Mouse (Mus musculus) midbrain, embryonic 10.5 days (tissue): ENCODE measurements around the gene Lgi2. TPM values are rescaled to one million over a fixed set of nuclear protein-coding genes. Genes with fewer than 3 reads are reported as not detected.

Source experiments
- DNase-seq: peaks from one replicate; pipeline ENCODE4 v3.0.0-alpha.2; 2017; ENCODE audit warnings: low spot score
- H3K27ac ChIP-seq: fragments of 300-500 bp; sonication (generic); replicated peaks from 2 replicates; pipeline ENCODE4 v1.5.1; 2016; ENCODE audit warnings: mild to moderate bottlenecking
- H3K27me3 ChIP-seq: fragments of 300-500 bp; sonication (generic); 2 replicates; pipeline ENCODE4 v1.6.1; 2016; ENCODE audit warnings: low read depth, mild to moderate bottlenecking; ENCODE audit not compliant: poor library complexity, severe bottlenecking
- H3K36me3 ChIP-seq: fragments of 300-500 bp; sonication (generic); 2 replicates; pipeline ENCODE4 v1.6.1; 2016; ENCODE audit warnings: mild to moderate bottlenecking, moderate library complexity
- H3K4me1 ChIP-seq: fragments of 300-500 bp; sonication (generic); 2 replicates; pipeline ENCODE4 v1.6.1; 2016
- H3K4me3 ChIP-seq: fragments of 300-500 bp; sonication (generic); 2 replicates; pipeline ENCODE4 v1.5.1; 2016; ENCODE audit warnings: mild to moderate bottlenecking, moderate library complexity
- H3K9me3 ChIP-seq: fragments of 300-500 bp; sonication (generic); replicated peaks from 2 replicates; pipeline ENCODE4 v1.6.1; 2016; ENCODE audit warnings: mild to moderate bottlenecking
- WGBS: fragments of 180-500 bp; shearing (Covaris S2); methylation state at CpG from one replicate; pipeline ENCODE4 v1.1.7; 2016; 5-methylcytosine and 5-hydroxymethylcytosine counted together
- polyA plus RNA-seq: library from polyadenylated mRNA; unstranded; fragments of >200 nt; fragmentation: Nextera tagmentation; extraction: Ambion mirVana; gene quantifications from 2 replicates; pipeline ENCODE4 v1.2.1, GENCODE M21; 2016

Gene Lgi2
- polyA plus RNA-seq, result 1.4 TPM in 2 replicates

GRCm38 (mm10) chr5:52565813-52566531 is at the start of gene Lgi2:
TSS of gene Lgi2 (minus strand) at chr5:52566462.
- under 1% methylated on average over 68 of the region's 83 CpGs for WGBS
- peak within 1 kb of the TSS; percentile 85 for H3K27ac ChIP-seq

DNA sequence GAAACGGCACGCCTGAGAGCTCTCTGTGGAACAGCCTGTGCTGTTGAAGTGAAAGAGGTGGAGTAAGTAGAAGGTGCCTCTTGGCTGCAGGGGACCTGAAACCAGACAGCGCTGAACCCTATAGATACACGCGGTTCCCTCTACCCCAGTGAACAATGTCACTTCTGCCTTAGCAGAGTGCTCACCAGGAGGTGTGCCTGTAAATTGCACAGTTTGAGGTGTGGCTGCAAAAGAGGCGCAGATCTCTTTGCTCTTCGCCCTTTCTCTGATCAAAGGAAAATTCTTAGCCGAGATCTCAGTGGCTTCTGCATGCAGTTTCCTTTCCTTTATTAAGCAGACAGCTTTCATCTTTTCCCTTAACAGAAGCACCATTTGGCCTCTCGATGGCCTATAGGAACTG is 49.2 kb upstream of the Lgi2 start:
- no peak overlapping the region for H3K27ac ChIP-seq
- DNase-seq, result no peak
- H3K9me3 ChIP-seq, result peaks cover 4% of the 10 kb centered on the region; the same call in 1 of the 2 replicates
- peaks cover 31% of the 10 kb centered on the region for H3K27me3 ChIP-seq
- H3K4me3 ChIP-seq, result no peak overlapping the region
- H3K36me3 ChIP-seq, result no peaks in the 10 kb centered on the region
- peaks cover 33% of the 10 kb centered on the region for H3K4me1 ChIP-seq
- 75% methylated on average over 9 of the region's 9 CpGs for WGBS

More at GRCm38 (mm10) chr5:52565813-52566531, at the start of gene Lgi2:
- peak within 1 kb of the TSS; percentile 71 for H3K4me3 ChIP-seq
- H3K36me3 ChIP-seq, result no peaks in the 10 kb centered on the region
- H3K27me3 ChIP-seq, result peaks cover 27% of the 10 kb centered on the region
- H3K9me3 ChIP-seq, result peaks cover 12% of the 10 kb centered on the region; the same call in 1 of the 2 replicates
- H3K4me1 ChIP-seq, result peaks cover 36% of the 10 kb centered on the region
- peak; percentile 63 for DNase-seq

DNA sequence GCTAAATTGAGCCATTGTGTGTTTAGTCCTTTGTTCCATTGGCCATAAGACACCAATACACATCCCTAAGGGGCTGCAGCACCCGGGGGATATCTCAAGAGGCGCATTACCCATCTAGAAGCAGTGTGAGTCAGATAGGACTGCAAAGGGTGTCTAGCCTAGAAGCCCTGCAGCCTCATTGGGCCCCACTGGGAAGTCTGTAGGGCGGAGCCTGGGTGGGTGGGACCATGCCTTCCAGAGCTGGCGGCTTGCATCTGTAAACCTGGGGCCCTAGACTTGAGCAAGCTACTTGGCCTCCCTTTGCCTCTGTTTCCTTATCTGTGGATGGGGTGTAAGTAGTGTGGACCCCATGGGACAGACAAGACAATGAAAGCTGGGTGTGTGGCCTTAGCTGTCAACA is 48.4 kb upstream of the Lgi2 start:
- no peak for DNase-seq
- Histone ChIP-seq H3K27me3 (peaks cover 29% of the 10 kb centered on the region), H3K36me3 (no peaks in the 10 kb centered on the region), H3K4me1 (peaks cover 33% of the 10 kb centered on the region), H3K27ac (no peak overlapping the region), H3K9me3 (peaks cover 4% of the 10 kb centered on the region; the same call in 1 of the 2 replicates), H3K4me3 (no peak overlapping the region)
- 72% methylated on average over 4 of the region's 4 CpGs for WGBS

DNA sequence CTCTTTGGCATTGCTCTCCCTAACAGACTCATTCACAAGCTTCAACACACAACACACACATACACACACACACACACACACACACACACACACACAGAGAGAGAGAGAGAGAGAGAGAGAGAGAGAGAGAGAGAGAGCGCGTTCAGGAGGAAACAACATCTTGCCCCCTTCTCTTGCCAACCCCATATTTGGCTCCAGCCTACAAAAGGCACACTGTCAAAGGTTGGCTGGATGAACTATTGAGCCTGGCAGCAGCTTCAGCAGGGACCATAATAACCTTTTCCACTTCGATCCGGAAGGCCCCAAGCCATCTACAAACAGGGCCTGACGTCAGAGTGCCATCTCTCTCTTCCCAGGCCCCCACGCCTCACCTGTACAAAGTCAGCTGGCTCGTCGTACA is 46.5 kb upstream of the Lgi2 start:
- DNase-seq, result no peak
- WGBS, result 93% methylated on average over 8 of the region's 8 CpGs
- peaks cover 5% of the 10 kb centered on the region for H3K9me3 ChIP-seq
- H3K36me3 ChIP-seq, result no peaks in the 10 kb centered on the region
- H3K4me1 ChIP-seq, result peaks cover 18% of the 10 kb centered on the region
- peaks cover 17% of the 10 kb centered on the region for H3K27me3 ChIP-seq
- no peak overlapping the region for H3K4me3 ChIP-seq
- no peak overlapping the region for H3K27ac ChIP-seq

DNA sequence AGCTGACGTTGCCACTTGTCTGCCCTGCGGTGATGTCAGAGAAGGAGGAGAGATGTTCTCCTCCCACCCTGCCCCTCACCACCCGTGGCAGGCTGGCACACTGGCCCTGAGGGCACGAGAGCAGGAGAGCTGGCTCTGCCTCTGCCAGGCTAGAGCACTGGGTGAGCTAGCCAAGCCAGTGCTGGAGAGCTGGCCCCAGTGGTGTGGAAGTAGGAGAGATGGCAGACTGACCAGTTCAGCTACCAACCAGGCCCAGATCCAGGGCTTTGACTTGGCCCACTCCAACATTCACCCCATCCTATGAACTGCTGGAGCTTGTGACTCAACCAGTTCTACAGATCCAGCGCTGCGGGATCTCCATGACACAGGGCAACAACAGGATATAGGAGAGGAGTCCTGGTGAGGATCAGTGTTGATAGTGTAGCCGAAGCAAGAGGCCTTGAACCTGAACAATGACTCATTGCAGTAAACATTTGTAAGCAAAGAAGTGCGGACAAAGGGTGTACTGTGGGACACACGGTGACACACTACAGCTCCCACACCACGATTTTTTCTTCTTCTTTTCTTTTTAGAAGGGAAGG is 45.1 kb upstream of the Lgi2 start:
- H3K9me3 ChIP-seq, result peaks cover 11% of the 10 kb centered on the region
- H3K27me3 ChIP-seq, result 0 out of 2 replicates have a peak, but pooled peaks cover 6% of the 10 kb centered on the region
- WGBS, result 82% methylated on average over 10 of the region's 10 CpGs
- peak overlapping the region; percentile 28; the same call in 1 of the 2 replicates for H3K27ac ChIP-seq
- H3K4me3 ChIP-seq, result no peak overlapping the region
- H3K4me1 ChIP-seq, result peaks cover 4% of the 10 kb centered on the region
- H3K36me3 ChIP-seq, result no peaks in the 10 kb centered on the region
- DNase-seq, result no peak

DNA sequence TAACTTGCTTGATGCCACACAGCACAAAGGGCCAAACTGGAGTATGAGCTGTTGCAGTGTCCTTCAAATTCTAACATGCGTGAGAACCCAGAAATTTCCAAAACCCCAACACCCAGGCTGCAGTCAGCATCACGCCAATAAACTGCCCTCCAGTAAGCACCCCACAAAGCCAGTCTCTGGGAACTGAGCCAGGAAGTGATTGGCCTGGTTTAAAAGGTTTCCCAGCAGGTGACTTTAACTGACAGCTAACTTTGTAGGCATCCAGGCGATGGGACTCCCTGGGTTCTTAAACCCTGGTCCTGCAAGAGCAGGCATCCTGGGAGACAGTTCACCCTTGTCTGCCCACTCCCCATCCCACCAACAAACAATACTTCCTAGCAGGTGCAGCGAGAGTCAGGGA is 44.0 kb upstream of the Lgi2 start:
- H3K36me3 ChIP-seq, result no peaks in the 10 kb centered on the region
- 63% methylated on average over 4 of the region's 4 CpGs for WGBS
- no peak overlapping the region for H3K27ac ChIP-seq
- H3K9me3 ChIP-seq, result peaks cover 11% of the 10 kb centered on the region
- H3K27me3 ChIP-seq, result no peaks in the 10 kb centered on the region
- H3K4me3 ChIP-seq, result no peak overlapping the region
- 0 out of 2 replicates have a peak, but pooled peaks cover 2% of the 10 kb centered on the region for H3K4me1 ChIP-seq
- DNase-seq, result no peak

DNA sequence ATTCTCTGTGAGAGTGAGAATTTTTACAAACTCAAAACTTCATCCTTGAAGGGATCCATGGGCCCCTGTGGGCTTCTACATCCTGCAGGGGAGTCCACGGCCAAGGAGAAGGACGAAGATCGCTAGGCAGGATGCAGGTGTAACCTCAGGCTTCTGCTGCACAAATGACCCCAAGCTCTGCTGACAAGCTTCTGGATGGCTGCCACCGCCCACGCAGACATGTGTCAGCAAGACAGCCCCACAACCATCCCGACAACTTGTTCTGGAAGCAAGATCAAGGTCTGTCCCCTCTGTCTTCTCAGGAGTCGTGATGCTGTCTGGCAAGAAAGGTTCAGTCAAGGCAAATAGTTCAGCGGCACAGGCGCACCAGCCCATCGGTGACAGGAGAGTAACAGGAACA is 43.4 kb upstream of the Lgi2 start:
- no peaks in the 10 kb centered on the region for H3K36me3 ChIP-seq
- no peak overlapping the region for H3K4me3 ChIP-seq
- H3K9me3 ChIP-seq, result peaks cover 11% of the 10 kb centered on the region
- 89% methylated on average over 10 of the region's 10 CpGs for WGBS
- H3K4me1 ChIP-seq, result peaks cover under 1% of the 10 kb centered on the region; the same call in 1 of the 2 replicates
- no peak overlapping the region for H3K27ac ChIP-seq
- no peaks in the 10 kb centered on the region for H3K27me3 ChIP-seq
- no peak for DNase-seq

GRCm38 (mm10) chr5:52604582-52605041 is 38.4 kb upstream of the Lgi2 start:
- no peak overlapping the region; the same call in 1 of the 2 replicates for H3K27ac ChIP-seq
- no peaks in the 10 kb centered on the region for H3K36me3 ChIP-seq
- WGBS, result 40% methylated on average over 6 of the region's 6 CpGs
- DNase-seq, result no peak
- H3K9me3 ChIP-seq, result peaks cover 7% of the 10 kb centered on the region
- peaks cover 3% of the 10 kb centered on the region; the same call in 1 of the 2 replicates for H3K4me1 ChIP-seq
- H3K27me3 ChIP-seq, result no peaks in the 10 kb centered on the region
- H3K4me3 ChIP-seq, result no peak overlapping the region

DNA sequence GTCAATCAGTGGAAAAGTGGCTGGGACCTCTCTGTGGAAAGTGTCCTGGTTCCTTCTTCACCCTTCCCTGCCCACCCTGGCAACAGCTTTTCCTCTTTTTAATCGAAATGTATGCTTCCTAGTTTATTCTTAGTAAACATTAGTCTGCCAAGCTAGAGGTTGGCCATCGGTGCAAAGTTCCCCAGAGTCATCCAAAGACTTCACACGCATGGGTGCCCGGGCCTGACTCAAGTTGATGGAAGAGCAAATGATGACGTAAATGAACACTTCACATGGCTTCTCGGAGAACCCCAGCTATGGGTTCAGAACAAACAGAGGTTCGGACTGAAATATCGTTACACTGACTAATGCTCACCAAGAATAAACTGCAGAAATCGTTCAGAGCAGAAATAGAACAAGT is 24.4 kb upstream of the Lgi2 start:
- Histone ChIP-seq H3K27me3 (no peaks in the 10 kb centered on the region), H3K27ac (no peak overlapping the region), H3K9me3 (no peaks in the 10 kb centered on the region), H3K4me3 (no peak overlapping the region), H3K36me3 (no peaks in the 10 kb centered on the region), H3K4me1 (peaks cover under 1% of the 10 kb centered on the region; the same call in 1 of the 2 replicates)
- WGBS, result 92% methylated on average over 9 of the region's 9 CpGs
- no peak for DNase-seq

DNA sequence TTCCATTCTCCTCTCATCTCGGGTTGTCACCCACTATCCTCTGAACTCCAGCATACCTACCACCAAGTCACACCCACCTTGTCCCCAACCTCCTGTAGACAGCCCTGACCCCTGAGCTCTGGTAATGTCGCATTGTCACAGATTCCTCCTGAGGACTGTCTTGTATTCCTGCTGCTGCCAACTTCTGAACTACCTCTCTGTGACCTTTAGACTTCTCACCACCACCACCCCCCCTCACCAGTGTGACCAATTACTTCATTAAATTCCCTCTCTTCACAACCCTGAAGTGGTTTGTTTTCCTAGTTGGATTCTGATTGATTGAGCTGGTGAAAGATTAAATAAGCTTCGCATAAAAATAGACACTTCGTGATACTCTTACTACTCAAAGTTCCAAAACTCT is 22.4 kb upstream of the Lgi2 start:
- no peaks in the 10 kb centered on the region for H3K9me3 ChIP-seq
- no peak overlapping the region for H3K27ac ChIP-seq
- H3K4me1 ChIP-seq, result no peaks in the 10 kb centered on the region
- DNase-seq, result no peak
- no peaks in the 10 kb centered on the region for H3K36me3 ChIP-seq
- no peak overlapping the region for H3K4me3 ChIP-seq
- H3K27me3 ChIP-seq, result no peaks in the 10 kb centered on the region
- WGBS, result 88% methylated on average over 4 of the region's 4 CpGs

DNA sequence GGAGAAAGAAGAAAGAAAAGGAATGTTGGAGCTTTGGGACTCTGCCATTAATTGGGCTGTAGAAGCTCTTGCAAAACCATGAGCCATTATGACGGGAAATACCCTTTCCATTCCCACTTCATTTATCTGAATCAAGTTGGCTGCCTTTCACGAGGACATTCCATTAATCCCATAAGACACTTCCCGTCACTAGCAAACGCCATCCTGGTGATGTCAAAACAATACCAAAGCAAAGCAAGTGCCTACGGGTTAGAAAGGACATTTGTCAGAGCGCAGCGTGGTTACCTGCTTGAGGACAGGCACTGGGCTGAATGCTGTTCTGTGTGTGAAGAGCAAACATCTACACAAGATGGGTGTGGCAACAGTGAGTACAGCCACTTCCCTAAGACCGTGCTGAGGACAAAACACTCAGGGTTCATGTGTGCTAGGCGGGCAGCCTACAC is 21.1 kb upstream of the Lgi2 start:
- no peaks in the 10 kb centered on the region for H3K27me3 ChIP-seq
- WGBS, result 88% methylated on average over 9 of the region's 9 CpGs
- H3K4me1 ChIP-seq, result no peaks in the 10 kb centered on the region
- H3K27ac ChIP-seq, result no peak overlapping the region
- no peaks in the 10 kb centered on the region for H3K36me3 ChIP-seq
- H3K9me3 ChIP-seq, result no peaks in the 10 kb centered on the region
- no peak overlapping the region for H3K4me3 ChIP-seq
- DNase-seq, result no peak

DNA sequence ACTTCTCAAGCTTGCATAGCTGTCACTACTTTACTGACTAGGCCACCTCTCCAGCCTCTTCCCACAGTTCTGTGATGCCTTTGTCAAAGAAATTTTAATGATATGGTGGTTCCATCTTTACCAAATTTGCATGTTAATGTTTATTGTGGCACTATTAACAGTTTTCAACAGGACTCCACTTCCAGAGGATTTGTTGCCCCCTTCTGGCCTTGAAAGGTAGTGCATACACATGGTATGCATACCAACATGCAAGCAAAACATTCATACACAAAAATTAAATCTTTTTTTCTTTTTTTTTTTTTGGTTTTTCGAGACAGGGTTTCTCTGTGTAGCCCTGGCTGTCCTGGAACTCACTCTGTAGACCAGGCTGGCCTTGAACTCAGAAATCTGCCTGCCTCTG is 6.3 kb upstream of the Lgi2 start:
- WGBS, result 55% methylated on average over 1 of the region's 1 CpGs
- H3K27me3 ChIP-seq, result no peaks in the 10 kb centered on the region; the same call in 1 of the 2 replicates
- H3K36me3 ChIP-seq, result no peaks in the 10 kb centered on the region
- no peak overlapping the region for H3K4me3 ChIP-seq
- H3K4me1 ChIP-seq, result peaks cover 10% of the 10 kb centered on the region
- no peak for DNase-seq
- peaks cover 21% of the 10 kb centered on the region for H3K9me3 ChIP-seq
- H3K27ac ChIP-seq, result no peak overlapping the region

GRCm38 (mm10) chr5:52570746-52571145 is 4.5 kb upstream of the Lgi2 start:
- H3K27ac ChIP-seq, result no peak overlapping the region; the same call in 1 of the 2 replicates
- 37% methylated on average over 6 of the region's 6 CpGs for WGBS

More at GRCm38 (mm10) chr5:52570746-52571145, 4.5 kb upstream of the Lgi2 start:
- Histone ChIP-seq H3K36me3 (no peaks in the 10 kb centered on the region), H3K9me3 (peaks cover 21% of the 10 kb centered on the region), H3K4me3 (no peak overlapping the region), H3K4me1 (peaks cover 19% of the 10 kb centered on the region), H3K27me3 (peaks cover 7% of the 10 kb centered on the region)
- DNase-seq, result peak; percentile 18
